Mouse (Mus musculus) liver, adult 2 months (tissue): ENCODE data around the gene Itgb5.

Source experiments
- CTCF ChIP-seq: fragments of 200-500 bp; IDR thresholded peaks from 2 replicates; pipeline ENCODE4 v1.5.1; 2011; ENCODE audit warnings: low read depth, low read length, control low read depth
- POLR2A ChIP-seq: fragments of 200-500 bp; IDR thresholded peaks from 2 replicates; pipeline ENCODE4 v1.6.1; 2011; ENCODE audit warnings: low read length, control low read depth; ENCODE audit not compliant: insufficient read depth; ENCODE audit errors: extremely low read depth

- TF ChIP-seq POLR2A (no peak), CTCF (no peak)
These were observed 48.7 kb downstream of the Itgb5 start for GRCm38 (mm10) chr16:33878041-33878783.
